Mouse (Mus musculus): ENCODE measurements at regions not wholly inside any gene's neighbourhood (a gene's known extent, or its start where the extent isn't known, plus 50 kb on each side); places are given as distances from the start of the nearest gene placed in this dataset.

GRCm38 (mm10) chr11:91749322-91749721, 172.0 kb upstream of the Kif2b start:
- peak; percentile 14 for DNase-seq (ENCODE audit: low read depth, low spot score)
